Mouse (Mus musculus) kidney, postnatal 36 days (tissue): ENCODE measurements at regions not wholly inside any gene's neighbourhood (a gene's known extent, or its start where the extent isn't known, plus 50 kb on each side); places are given as distances from the start of the nearest gene placed in this dataset.

Experiments used
- DNase-seq, 2 experiments: peaks; one replicate each; pipeline ENCODE4 v3.0.0; 2021 to 2022; ENCODE audit warnings: mixed read lengths in 2 of 2

DNA sequence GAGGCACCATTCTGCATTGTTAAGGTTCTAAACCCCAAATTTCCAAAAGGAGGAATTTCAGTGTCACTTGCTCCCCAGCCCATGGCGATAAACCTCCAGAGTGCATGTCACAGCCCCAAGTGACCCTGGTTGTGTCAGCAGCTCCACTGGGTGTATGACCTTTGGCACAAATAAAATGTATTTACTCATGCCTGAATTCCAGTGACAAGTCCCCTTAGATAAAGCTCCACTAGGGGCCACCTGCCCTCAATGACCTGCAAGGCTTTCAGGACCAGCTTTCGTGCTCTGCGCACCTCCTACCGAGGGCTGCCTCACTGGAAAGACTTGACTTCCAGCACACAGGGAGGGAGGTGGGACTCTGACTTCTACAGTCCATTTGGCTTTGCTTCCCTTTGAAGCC is 262.6 kb downstream of the Cog6 start:
- DNase-seq: peak; percentile 18 to 36

DNA sequence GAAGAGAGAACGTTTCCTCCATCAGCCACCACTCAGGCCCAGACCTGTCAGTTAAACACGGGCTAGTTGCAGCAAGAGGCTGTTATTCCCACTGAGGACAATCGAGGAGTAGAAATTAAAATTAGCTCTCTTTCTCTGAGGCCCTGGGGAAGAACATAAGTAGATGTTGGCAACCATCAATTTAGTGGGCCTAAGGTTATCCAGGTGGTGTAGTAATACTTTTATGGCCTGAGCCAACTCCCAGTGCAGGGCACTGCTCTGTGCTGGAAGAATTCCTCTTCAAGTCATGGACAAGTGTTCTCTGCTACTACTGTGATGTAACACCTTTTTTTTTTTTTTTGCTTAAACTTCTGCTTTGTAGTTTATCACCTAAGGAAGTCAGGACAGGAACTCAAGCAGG is 270.1 kb downstream of the Cog6 start:
- no peak for DNase-seq

DNA sequence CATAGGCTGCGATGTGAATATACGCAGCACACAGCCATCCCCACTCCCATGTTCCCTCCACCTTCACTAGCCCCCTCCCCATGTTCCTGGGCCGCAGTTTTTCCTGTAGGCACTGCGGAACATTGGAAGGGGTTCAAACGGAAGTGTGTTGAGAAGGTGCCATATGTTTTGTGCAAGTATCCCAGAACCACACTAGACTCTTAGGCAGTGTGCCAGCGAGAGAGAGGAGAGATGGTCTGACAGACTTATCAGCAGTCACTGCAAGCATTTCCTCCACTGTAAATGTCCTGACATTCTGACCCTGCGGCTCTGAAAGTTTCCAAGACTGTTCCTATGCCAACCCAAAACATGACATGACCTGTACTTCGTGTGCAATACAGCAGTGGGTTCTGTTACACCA is 272.7 kb downstream of the Cog6 start:
- peak; percentile 74 to 78 for DNase-seq

DNA sequence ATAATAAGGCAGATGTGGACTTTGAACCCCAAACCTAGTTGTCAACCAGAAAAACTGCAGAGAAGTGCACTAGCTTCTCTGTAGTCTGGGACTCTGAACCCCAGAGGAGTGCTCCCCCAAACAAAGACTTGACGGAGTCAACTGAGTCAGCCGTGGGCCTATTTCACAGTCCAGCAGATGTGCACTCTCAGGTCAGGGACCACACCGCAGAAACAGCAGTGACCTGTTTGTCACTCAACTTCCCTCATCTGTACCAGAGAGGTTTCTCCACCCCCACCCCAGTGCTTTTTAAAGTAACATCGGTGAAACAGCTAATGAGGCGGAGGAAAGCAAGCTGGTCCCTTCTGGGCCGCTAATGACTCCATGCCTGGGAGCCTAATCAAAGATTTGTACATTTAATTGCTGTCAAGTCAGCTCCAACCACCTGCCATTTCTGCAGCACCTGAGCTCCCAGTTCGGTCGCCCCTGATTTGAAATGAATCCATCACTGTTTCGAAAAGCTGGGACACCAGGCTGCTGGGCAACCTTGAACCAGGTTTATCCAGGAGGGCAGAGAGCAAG is 276.5 kb downstream of the Cog6 start:
- peak in 1 of 2 experiments; percentile 40 for DNase-seq

DNA sequence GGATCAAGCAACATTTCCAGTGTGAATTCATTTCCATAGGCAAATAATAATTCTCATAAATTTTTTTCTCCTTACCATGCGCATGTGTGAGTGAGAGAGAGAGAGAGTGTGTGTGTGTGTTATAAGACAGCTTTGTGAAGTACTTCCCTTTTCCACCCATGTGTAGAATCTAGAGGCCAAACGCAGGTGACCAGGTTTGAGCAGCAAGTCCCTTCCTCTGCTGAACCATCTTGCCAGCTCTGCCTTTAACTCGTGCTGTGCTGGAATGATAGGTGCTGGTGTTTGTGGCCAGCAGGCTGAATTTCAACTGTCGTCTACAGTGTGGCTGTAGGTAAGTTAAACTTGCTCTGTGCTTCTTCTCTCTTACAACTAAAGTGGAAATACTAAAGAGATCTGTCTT is 277.5 kb downstream of the Cog6 start:
- DNase-seq: no peak

DNA sequence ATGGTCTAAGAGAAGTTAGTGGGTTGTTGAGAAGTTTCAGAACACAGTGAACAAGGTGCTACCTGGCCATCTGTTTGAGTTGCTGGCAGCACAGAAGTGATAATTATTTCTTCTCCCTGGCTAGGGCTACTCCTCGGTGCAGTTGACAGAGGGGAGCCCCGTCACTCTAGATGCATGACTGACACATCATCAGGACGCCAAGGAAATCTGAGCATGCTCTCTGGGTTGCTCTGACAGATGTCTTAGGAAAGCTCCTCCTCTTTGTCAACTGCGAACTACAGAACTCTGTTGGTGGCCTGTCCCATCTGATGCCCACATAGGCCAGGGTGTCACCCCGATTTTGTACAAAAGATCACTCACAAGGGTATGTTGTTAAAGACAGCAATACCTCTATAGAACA is 278.7 kb downstream of the Cog6 start:
- no peak for DNase-seq

DNA sequence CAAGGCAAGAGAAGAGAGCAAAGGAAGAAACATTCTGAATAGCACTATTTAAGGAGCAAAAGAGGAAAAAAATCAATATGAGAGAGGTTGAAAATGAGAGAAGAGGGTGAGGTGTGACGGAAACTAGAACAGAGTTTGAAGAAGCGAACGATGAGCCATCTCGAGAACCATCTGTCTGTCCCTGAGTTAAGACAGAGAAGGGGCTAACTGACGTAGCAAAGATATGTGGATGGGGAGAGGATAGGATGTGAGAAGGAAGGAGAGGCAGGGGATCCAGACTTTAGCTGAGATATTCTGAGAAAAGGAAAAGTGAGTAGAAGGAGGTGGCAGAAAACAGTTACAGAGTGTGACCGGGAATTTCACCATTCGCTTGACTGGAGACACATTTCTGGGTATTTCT is 281.1 kb downstream of the Cog6 start:
- DNase-seq: no peak

DNA sequence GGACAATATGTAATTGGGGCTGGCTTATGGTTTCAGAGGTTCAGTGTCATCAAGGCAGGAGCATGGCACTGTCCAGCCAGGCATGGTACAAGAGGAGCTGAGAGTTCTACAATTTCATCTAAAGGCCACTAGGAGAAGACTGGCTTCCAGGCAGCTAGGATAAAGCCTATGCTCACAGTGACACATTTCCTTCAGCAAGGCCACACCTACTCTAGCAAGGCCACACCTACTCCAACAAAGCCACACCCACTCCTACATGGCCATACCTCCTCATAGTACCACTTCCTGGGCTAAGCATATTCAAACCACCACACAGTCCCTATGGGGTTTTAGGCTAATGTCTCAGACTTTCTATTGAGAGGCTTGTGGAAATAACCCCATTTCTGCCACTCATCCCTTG is 285.1 kb downstream of the Cog6 start:
- no peak for DNase-seq

DNA sequence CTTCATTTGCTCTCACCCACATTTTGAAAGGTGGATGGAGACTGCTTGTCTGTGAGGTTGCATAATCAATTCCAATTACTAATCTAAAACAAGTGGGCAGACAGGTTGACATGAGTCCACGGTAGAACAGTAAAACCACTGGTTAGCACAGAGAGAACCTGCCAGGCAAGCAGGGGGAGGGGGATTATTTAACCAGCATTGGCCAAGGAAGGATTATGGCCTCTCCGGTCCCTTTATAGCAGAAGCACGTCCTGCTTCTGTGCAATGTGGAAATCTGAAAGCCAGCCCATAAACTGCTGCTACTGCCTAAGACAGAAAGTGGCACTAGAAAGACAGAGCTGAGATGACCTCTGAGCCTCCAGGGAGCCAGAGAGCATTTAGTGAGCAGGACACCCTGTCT is 285.5 kb downstream of the Cog6 start:
- no peak for DNase-seq

DNA sequence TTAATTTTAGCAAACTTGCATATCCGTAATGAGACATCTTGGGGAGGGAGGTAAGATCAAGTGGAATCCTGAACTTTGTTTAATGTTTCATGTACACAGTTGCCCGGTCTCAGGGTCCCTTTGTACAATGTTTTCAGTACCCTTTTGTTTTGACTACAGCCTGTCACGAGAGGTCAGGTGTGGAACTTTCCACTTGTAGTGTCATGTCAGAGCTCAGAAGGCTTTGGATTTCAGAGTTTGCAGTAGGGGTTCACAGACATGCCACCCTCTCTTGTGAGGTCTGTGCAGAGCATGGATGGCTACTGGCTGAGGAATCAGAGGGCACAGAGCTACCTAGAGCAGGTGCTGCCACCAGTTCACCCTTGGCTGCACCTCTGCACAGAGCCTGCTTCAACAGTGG is 287.3 kb downstream of the Cog6 start:
- DNase-seq: no peak

DNA sequence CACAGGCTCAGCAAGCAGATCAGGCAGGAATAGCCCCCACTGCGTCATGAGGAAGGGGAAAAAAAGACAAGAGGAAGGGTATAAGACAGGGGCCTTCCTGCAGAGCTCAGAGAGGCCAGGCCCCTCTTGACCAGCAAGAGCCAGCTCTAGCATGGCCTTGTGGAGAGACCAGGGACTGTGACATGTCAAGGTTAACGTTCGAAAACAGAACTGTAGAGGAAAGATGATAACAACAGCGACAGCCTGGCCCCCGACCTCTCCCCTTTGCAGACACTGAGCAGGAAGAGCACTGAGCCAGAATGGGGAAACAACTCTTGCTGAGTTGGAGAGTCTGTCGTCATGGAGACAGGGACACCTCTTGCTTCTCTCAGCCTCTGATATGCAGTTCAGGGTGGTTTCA is 288.2 kb downstream of the Cog6 start:
- no peak for DNase-seq

DNA sequence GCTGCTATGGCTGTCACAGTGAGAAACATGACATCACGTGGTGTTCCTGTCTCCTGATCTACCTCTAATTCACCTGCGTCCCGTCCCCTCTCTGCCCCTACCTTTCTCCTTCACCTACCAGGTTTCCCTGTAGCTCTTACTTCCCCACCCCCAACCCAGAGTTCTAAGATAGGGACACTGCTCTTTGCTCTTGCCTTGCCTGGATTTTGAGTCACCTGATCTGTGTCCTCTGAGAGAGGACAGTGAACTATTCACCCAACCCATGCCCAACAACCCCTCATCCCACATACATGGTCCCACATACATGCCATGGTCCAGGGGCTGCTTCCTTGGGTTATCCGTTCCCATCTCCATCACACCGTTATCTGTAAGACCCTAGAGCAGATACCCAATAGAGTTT is 288.6 kb downstream of the Cog6 start:
- DNase-seq: no peak

DNA sequence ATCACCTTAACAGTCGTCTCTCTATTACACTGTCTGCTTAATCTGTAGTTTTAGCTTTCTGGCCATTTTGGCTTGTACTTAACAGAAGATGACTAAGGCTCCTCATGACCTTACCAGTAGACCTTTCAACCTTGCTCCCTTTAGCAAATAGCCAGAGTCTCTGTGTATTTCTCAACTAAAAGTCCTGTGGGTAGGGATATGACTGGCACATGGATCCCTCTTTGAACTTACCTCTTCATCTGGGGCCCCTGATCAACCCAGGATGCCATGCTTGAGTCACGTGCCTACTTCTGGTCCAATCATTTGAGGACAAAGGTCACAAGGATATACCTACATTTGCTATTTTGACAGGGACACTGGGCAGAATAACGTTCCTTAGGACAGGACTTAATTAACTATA is 292.7 kb downstream of the Cog6 start:
- no peak for DNase-seq

DNA sequence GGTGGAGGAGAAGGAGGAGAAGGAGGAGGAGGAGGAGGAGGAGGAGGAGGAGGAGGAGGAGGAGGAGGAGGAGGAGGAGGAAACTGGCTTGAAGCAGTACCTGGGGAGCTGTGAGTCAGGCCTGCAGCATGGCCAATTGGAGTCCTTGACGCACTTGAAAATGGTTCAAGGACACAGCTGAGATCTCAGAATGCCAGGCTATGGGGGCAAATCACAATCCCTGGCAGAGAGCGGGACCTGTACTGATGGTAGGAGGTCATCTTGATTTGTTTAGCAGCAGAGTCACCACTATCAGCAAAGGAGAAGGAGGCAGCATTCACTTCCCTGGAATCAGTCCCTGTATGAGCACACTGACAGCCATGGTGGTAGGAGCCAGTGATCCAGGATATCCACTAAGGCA is 294.1 kb downstream of the Cog6 start:
- no peak for DNase-seq

DNA sequence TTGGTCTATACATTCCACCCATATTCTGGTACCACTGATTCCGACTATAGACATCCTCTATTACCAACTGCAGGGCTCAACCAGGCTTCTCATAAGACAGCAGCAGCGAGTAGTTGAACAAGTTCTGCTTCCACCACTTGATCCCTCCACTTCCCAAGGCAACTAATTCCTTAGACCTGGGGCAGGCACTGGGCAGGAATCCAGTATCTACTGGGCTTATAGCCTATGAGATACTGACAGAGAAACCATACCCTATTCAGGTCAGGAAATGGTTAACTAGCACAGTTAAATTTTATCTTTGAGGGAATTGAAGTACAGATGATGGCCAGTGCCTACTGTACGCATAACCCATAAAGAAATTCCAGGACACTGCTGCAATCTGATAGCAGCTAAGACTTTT is 297.9 kb downstream of the Cog6 start:
- DNase-seq: peak; percentile 34 to 75

DNA sequence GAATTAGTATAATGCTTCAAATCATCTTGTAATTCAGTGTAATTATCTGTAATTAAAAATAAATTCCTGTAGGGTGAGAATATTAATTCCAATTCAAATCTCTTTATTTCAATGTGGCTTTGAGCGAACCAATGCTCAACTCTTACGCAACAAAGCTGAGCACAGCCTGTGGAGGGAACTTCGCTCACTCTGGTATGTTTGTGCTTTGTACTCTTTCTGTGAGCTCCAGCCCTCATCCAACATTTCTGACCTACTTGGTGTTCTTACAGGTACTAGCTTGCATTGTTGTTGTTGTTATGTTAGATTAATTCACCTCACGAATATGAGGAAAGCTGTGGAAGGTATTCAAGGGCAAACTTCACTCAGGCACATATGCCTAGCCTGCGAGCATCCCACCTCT is 299.7 kb downstream of the Cog6 start:
- DNase-seq: no peak

DNA sequence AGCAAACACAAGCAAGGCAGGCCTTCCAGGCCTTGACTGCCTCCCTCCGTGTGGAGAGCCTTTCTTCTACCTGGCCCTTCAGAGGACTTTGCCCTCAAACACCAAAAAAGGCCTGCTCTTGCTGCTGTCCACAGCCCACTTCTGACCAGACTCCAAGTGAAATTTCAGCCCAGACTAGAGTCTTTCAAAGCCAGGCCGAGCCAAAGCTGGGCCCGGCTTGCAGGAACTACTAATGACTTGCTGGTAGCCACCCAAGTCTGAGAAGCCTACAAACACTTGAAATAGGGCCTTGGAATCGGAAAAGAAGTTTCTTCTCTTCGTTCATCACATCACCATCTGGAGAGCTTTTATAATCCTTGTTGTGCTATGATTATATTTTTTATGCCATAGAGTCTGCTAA is 304.9 kb downstream of the Cog6 start:
- peak in 1 of 2 experiments; percentile 19 for DNase-seq

DNA sequence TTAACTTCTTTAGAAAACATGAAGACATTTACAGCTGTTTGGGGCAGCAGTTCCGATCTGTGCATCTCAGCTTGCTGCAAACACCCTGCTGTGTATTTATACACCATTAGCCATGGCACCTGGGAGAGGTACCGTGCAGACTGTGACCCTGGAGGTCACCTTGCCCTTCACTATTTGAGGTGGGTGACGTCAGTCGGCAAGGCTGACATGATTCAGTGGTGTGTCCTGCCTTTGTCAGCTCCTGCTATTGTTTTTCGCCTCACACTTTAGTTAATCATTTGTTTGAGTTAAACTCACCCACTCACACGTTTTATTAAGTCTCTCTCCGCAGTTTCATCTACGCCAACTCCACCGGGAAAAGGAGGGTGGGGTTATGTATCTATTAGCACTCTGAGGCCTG is 305.9 kb downstream of the Cog6 start:
- peak in 1 of 2 experiments; percentile 12 for DNase-seq

DNA sequence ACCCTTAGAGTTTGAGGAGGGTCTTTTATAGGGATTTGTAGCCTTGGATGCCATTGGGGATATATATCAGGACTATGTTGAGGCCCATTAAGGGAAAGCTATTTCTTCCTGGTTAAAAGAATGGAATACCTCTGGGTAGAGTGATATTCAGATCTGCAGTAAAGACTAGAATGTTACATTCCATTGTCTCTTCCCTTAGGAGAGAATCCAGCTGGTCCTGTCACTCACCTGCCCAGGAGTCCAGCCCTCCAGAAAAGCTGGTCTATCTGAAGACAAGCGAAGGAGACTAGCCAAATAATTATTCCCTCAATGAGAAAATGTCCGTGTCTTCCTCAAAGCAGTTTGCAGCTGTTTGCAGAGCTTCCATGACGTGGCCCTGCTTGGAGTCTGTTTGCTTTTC is 308.3 kb downstream of the Cog6 start:
- DNase-seq: no peak

DNA sequence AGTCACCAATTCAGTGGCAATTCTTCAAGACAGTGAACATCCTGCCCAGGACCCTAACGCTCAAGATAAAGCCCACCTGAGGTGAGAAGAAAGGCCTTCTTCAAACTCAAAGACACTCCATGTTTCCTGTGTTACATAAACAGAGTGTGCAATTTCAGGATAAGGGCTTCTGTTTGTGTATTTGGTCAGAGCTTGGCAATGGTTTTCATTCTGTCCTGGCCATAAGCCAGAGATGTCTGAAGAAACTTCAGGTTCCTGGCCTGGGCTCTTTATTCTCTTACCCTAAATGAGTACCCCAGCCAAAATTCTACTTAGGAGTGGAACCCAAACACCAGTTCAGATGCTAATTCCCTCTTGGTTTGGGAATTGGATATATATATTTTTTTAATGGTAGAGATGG is 308.7 kb downstream of the Cog6 start:
- peak in 1 of 2 experiments; percentile 18 for DNase-seq

DNA sequence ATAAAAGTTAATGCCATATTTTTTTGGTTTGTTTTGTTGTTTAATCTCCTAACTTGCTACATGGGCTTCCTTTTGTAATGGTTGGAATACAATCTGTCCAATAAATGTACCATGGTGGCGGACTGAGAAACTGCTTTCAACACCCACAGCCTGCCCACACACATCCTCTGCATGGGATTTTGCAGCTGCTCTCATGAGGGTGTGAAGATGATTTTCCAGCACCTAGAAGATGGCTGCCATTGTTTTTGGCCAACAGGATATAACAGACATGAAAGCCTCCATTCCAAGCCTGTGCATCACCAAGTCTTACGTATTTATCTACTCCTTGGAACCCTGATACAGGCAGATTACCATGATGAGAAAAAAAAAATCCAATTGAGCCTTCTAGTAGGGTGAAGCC is 310.4 kb downstream of the Cog6 start:
- DNase-seq: no peak

DNA sequence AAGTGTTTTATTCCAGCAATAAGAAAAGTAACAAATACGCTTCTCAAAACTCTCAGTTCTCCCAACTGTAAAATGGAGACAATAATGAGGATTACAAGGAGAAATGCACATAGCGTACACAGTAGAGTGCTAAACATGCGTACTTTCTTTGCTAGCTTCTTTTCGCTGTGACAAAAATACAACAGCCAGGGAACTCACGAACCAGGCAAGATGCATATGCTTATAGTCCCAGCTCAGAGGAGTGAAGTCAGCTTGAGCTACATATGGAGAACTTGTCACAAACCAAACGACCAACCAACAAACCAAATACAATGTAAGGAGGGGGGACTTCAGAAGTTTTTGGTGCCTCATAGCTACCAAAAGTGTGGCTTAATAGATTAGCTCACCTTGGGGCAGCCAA is 313.3 kb downstream of the Cog6 start:
- DNase-seq: no peak

DNA sequence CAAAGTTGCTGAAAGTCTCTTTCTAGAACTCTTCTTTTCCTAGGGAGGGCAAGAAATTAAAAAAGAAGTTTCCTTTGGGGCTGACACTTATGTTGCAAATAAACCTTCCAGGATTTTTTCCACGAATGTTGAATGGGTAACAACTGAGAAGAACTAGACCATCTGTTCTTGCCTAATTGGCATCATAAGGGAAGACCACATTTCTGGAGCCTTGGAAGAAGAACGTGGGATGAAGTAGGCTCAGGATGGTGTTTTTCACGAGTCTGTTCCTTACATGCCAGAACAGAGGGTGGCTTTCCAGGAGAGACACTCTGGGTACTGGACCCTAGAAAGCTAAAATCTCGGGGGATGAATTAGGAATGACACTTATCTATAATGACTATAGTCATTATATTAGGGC is 314.1 kb downstream of the Cog6 start:
- no peak for DNase-seq

DNA sequence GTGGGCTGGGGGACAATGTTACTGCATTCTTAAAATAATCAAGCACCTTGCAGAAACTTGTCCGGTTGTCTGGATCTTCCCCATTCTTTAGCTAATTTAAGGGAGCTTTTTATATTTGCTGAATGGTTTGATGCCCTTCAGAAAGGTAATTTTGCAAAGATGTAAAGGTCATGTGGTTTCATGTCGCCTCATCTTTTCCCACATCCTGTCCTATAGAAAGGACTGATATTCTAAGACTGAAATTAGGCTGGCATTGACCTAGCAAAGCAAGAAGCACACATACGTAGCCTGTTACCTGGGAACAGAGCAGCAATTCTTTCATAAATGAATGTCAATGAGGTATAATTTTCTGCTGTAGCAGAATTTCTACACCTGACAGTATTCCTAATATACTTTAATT is 315.4 kb downstream of the Cog6 start:
- no peak for DNase-seq

DNA sequence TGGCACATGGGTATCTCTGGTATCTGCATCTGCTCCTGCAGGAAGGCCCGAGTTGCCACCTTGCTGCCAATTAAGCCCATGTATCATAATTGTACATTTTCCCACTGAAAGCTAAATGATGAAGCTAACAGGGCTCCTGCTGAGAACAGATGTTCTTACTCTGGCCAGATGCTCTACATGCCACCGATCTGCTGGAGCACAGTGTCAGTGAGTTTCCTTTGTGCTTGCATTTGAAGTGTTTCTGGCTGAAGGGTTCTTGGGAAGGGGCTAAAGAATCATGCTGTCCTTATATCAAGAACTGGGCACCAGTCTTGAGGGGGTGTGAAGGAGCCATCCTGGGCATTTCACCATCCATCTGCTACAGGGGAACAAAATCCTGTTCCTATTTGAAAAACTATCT is 323.2 kb downstream of the Cog6 start:
- DNase-seq: no peak
